Mouse (Mus musculus) 3T3-L1 (cell line): ENCODE measurements at regions not wholly inside any gene's neighbourhood (a gene's known extent, or its start where the extent isn't known, plus 50 kb on each side); places are given as distances from the start of the nearest gene placed in this dataset.

Experiments used
- DNase-seq: peaks from one replicate; pipeline ENCODE4 v3.0.0-alpha.2; 2015; ENCODE audit warnings: low read depth, low spot score

DNA sequence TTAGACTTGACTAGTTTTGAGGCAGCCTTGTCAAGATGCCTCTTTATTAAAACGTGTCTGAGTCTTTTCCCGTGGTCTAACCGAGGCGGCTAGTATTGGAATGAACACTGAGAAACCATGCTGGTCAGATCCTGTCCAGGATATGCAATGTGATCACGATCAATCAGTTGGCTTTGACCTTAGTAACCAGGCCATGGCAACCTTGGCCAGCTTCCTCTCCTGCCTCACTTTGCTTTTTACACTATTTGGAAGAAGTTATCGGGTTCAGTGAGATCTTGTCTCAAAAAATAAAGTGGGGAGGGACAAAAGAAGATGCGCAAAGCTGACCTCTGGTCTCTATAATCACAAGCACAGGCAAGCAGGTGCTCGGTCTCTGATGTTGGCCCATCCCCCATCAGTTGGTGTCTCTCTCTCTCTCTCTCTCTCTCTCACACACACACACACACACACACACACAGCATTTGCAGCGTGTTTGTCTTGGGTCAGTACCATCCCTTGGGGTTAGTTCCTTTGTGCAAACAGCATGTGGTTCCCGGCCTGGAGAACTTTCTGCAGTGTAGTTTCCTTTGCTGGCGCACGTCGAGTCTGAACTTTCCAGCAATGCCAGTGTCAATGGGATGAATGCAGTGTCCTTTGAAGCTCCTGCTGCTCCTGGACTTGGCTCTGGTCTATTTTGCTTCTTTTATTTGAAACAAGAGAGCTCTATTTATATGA lies 117.6 kb upstream of the Spdye4c start:
- DNase-seq = no peak

DNA sequence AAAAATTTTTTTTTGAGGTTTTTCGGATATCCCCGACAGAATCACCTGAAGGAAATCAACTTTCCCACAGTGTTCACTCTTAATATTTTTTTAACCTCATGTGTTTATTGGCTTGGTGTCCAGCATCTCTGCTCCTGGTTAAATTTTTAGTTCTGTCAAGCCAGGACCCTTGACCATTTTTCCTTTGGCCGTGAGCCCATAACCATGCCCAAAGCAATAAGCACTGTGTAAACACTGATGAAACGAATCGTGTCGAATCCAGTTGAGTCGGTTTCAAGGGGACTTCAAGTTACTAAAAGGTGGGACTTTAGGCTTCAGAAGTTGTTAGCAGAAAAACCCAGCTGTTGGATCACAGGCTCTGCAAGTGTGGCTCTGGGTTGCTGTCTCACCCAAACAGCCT lies 117.0 kb upstream of the Spdye4c start:
- DNase-seq = no peak

DNA sequence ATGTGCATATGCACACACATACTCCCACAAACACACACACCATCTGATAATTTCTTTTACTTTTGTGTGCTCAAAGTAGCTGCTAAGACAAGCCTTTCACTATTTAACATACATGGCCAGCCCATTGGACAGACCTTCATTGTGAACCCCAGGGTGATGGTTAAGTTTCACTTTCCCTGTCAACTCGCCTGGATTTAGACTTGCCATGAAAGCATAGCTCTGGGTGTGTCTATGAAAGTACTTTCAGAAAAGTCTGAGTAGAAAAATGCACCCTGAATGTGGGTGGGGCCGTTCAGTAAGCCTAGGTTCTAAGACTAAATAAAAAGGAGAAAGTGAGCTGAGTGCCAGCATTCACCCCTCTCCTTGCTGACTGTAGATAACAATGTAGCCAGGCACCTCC lies 113.8 kb upstream of the Spdye4c start:
- DNase-seq = no peak

DNA sequence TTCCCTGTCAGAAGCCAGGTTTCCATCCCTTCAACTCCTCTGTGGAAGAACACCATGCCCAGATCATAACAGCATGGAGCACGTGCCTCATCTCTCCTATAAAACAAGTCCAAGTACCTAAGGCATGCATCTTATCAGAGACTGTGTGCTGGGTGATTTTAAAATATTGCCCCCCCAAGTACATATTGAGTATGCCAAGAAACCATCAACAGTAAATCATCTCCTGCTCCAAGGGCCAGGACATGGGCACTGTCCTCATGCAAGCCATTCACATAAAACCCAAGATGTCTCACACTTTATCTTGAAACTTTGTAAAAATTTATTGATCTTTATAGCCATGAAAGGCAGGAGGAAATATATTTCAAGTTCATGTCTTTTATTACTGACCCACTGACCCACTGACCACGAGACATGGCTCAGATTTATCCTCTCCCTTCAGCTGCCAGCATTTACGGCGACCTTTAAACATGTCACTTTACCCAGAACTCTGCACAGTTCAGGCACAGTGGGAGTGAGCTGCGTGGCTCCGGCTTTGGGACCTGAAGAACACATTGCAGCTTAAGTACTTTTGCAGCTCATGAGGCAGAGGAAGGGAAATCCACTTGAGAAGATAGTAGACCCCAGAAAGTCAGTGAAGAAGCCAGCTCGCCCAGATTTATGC lies 99.7 kb upstream of the Spdye4c start:
- no peak for DNase-seq

DNA sequence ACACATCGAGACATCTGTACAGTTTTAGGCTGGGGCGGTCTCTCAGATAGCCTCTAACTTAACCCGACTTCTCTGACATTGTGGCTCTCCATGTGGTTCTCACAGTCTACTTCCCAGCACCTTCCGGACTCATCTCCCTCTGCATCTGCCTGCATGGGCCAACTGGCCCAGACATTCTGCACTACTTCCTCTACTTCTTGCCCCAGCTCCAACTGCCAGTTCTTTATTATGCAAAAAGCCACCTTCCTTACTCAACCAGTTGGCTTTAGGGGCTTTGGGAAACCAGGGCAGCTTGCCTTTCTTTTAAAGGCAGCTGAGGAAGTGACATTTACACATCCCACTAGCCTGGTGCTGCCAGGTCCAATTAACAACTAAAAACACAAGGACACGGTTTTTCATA lies 97.1 kb upstream of the Spdye4c start:
- DNase-seq = no peak

DNA sequence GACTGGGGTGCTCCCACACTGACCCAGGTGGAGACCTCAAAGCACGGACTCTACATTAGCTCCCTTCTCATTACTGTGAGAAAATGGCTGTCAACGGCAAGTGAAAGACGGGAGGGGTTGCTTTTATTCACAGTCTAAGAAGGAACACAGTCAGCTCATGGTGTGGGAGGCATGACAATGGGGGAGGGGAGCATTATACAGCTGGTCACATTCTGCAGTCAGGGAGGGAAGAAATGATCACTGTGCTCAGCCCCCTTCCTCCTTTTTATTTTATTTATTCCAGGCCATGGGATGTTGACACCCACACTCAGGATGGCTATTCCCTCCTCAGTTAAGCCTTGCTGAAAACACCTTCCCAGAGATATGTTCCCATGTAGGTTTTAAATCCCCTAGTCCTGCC lies 93.1 kb upstream of the Spdye4c start:
- DNase-seq = no peak

DNA sequence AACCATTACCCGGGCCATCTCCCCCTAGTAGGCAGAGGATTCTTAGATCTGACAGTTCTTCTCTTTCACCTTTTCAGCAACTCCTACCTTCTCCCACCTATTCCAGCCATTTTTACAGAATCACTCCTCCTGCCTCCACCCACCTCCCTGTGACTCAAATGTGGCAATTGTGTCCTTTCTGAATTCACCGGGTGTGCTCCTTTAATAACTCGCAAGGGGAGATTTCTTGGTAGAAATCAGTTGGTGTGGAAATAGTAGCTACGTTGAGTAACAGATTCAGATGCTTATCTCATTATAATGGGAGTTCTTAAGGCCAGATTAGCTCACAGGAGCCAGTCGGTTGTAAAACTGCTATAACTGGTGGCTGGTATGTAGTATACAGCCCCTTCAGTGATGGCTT lies 92.4 kb upstream of the Spdye4c start:
- no peak for DNase-seq

DNA sequence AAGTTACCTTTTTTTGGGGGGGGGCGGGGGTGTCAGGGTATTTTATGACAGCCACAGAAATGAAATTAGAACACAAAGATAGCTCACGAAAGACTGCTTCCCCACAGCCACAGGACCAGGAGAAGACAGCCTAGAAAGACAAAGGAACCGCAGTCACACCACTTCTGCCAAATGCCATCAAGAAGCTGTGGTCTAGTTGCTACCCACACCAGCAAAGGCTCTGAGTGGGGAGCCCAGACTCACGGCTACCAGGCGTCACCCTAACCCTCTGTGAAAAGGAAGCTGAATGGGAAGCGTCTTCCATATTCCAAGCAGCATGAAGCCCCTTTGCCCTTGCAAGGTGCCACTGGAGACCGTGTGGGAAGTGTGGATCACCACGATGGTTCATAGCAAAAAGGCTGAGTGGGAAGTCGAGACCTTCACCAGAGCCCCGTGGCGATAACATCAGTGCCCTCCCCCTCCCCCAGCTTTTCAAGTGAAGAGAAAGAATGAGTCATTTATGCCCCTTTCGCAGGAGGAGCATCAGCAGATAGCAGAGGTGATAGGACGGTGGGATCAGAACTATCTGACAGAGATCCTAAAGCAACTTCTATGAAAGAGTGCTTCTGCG lies 91.3 kb upstream of the Spdye4c start:
- no peak for DNase-seq

DNA sequence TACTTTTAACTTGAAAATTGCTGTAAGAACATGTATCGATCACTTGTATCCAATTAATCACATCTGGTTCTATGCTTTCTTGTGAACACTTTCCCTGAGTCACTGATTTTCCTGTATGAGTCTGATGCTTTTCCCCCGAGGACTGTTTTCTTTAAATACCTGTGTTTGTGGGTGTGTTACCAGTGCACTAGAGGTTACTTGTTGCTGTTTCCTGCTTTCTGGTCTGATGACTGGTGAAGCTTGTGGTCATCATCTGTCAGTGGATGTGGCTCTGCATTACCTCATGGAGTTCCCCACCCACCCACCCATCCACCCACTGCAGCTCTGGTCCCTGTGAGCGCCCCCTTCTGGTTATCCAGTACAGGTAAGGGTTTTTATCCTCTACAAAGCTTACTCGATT lies 88.3 kb upstream of the Spdye4c start:
- DNase-seq = no peak

DNA sequence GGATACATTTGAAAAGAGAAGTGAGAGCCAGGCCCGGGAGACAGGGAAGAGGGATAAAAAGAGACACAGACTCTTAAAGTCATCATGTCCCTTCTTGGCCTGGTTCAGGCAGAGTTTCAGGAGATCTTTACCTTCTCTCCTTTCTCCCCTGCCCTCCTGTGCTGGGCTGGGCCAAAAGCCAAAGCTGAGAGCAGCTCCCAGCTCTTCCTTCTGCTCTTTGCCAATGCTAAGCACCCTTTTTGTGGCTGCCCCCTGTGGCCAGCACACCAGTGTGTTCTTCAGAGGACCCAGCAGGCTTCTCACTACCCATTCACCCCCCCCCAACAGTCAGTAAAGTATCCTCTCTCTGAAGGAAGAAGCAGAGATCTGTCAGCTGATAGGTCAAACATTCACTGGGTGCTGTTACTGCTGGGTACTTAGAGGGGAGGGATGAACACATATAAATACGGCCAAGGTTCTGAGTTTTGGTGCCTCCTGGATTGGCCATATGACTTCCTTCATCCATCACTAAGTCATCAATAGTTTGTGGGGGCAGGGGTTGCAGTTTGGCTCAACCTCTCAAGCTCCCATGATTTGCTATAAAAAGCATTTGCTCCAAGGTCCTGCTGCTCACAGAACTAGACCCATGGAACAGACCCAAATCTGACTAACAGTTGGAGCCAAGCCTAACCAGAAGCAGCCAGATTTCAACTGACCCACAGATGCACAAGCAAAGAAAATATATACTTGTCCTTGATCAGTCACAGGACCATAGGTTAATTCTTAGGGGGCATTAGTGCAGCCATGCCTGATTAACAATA lies 87.7 kb upstream of the Spdye4c start:
- DNase-seq = no peak

DNA sequence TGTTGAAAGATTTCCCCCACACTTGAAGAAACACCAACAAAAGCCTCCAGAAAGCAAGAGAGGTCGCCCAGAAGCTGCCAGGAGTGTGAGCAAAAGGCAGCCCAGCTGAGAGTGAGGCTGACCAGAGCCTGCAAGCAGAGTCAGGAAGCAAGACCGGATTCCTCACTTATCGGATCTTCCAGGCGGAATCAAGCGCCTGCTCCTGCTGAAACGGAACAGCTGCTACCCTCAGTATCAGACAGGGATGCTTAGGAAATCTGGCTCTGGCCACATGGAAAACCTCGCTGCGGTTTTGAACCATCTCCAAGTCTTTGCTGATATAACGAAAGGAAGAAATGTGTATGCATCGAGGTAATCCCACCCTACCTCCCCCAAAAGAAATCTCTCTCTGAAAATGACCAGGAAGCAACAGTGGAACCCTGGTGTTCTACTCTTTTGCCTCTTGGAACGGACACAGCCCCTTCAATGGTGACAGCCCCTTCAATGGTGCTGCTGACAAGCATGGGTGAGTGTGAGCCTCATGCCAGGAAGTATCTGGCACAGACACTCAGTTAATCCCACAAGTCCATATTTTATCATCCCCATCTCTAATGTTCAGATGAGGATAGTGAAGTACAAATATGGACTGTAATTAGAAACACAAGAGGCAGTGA lies 83.3 kb upstream of the Spdye4c start:
- DNase-seq = no peak

DNA sequence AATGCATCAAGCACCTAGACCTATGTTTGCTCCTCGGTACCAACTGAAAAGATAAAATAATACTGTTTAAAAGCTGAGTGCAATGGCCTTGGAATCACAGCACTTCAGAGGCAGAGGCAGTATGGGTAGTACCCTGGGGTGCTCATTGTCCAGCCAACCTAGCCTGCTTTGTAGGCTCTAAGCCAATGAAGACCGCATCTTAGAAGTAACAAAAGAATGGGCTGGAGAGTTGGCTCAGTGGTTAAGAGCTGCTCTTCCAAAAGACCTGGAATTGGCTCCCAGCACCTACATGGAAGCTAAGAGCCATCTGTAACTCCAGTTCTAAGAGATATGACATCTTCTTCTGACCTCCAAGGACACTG lies 82.8 kb upstream of the Spdye4c start:
- DNase-seq = no peak

DNA sequence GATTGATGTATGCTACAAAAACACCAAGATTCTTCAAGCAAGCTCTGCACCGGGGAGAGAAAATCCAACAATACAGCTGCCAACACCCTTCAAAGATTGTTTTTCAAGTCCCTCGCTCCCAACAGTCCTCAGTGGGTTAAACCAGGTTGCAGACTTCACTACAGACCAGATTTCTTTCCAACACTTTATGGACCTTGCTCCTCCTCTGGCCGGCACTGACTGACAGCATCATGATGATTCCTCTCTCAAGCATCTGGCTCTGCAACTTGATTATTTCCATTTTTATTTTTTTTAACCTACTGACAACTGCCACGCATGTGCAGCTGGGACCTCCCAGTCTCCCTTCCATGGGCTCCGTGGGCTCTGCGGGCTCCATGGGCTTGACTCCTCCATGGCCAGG lies 79.7 kb upstream of the Spdye4c start:
- no peak for DNase-seq

DNA sequence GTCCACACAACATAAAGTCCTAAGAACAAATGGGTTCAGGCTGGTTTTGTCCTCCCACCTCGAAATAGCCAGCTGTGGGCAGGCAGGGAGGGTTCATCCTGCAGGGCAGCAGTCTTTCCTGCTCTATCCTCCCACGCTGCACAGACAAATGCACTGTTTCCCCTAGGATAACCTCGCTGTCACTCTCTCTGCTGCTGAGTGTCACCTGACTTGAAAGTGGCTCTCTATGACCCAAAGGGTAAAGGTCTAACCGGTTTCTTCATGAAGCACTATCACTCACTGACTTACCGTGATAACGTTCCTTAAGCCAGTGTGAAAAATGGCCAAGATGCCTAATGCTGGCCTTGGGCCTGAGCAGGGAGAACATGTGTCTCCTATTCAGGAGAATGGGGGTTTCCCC lies 78.2 kb upstream of the Spdye4c start:
- no peak for DNase-seq

DNA sequence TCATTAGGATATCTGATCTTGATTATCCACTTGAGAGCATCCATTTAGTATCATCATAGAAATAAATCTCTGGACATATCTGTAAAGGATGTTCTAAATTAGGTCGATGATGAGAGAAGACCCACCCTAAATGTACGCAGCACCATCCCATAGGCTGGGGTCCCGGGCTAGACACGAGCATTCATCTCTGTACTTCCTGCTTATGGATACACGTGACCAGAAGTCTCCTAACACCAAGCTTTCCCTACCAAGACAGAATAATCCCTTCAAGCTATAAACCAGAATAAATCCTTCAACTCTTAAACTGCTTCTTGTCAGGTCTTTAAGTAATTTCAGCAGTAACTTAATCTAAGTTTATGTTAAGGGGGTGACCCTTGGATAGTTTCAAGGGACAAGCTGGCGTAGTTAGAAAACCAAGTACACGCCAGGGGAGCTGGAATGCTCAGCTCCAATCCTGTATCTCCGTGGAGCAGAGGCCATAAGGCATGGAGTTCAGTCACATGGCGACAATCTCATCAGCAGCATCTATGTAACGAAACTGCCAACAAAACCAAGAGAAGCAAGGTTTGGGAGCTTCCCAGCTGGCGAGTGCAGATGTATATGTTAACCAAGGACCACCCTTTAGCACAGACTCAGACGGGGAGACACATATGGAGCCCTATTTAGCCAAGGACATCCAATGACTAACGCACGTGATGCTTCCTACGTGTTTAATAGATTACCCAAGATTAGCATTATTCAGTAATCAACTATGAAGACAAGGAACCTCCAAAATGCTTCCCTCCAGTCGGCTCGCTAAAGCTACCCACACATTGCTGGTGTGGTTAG lies 76.3 kb upstream of the Spdye4c start:
- DNase-seq = no peak

DNA sequence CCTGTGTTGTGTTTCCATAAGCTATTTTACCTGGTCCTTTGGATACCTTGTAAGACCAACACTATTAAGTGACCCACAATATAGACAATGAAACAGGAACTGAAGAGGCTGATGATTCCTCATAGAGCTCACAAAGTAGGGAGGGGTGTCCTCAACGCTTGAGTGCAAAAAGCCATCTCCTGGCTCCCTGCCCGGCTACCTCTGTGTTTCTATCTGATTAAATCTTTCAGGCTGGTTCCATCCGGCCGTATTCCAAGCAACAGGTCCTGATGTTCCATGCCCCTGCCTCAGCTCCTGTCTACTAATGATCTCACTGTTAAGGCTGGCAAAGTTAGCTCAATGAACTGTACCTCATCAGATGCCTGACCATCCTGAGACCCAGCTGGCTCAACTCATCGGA lies 75.3 kb upstream of the Spdye4c start:
- DNase-seq = no peak

DNA sequence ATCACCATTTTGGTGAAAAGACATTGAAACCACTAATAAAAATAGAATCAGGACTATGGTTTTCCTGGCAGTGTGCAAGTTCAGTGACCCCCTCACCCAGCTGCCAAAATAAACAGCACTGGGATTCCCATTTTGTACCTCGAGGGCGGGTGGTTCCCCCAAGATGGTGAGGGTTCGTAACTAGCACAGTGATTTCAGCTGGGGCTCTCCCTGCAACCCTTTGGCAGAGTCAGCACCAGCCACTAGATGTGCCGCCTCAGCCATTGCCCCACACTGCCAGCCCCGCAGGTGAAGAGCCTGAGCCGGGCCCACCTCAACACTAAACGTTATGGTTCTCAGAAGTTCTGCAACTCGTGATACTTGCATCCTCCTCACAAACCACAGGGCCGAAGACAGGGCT lies 74.3 kb upstream of the Spdye4c start:
- peak; percentile 25 for DNase-seq

DNA sequence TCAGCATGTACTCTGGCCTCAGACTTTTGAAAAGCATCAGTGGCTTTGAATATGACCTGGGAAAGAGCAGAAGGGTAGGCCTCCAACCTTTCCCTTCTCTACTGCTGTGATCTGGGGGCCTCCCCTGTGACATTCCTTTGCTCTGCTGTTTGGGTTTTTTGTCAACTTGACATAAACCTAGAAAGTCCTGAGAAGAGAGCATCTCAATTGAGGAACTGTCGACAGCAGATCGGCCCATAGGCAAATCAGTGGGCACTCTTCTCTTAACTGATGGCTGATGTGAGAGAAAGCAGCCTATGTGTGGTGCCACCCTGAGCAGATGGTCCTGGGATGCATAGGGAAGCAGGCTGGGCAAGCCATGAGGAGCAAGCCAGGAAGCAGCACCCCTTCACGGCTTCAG lies 72.9 kb upstream of the Spdye4c start:
- no peak for DNase-seq

DNA sequence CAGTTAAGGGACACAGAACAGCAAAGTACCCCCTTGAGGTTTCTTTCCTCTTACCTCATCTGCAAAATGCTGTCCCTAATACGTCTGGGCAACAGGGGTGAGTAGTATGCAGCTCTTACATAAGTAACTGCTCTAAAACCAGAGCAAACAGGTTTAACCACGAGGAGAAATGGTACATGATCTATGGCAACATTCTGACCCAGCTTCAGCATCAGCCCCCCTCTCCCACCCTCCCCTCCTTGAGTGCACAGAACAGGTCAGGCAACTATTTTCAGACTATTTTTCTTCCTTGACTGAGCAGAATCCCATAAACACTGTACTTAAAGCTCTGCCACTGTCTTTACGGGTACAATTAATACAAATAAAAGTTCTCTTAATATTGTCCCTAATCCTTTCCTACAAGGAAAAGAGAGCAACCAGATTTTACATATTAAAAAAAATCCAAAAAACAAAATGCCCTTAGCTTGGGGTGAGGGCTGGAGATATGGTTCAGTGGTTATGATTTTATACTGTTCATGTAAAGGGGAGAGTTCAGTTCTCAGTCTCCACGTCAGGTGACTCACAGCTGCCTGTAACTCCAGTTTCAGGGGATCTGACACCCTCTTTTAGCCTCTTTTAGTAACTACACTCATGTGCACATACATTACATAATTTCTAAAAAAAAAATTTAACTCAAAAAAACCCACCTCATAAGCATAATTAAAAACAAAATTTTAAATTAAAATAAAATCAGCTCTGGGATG lies 69.1 kb upstream of the Spdye4c start:
- no peak for DNase-seq

DNA sequence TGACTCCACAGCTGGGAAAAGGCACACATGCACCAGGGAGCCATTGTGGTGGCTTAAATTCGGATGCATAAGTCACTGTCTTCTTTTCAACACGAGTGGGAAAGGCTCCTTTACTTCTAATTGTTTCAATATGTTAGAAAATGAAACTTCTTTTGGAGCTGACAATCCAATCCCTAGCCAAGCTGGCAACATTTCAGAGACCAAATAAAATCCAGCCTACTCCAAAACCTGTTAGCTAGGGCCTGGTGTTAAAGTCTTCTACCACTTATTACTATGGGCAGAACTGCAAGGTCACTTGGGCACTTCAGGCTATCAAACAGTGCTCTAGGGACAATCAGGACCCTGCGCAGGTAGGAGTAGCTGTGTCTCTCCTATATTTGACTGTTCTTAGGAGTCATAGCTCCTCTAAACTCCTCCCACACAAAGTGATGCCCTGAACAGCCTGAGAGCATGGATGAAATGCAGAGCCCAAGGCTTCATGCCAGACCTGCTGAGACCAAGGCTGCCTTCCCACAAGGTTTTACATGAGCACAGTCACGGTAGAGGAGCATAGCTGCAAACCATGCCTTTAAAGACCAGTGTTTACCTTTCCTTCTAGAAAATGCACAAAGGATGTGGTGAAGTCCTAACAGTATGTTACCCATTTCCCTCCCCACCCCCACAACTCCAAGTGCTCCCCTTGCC lies 67.4 kb upstream of the Spdye4c start:
- DNase-seq = peak; percentile 82
